Mouse (Mus musculus) T-cell, adult 2 months (primary cell): ENCODE data around the gene Specc1l.

ENCODE experiments used
- DNase-seq: peaks from one replicate; pipeline ENCODE4 v3.0.0; 2022; ENCODE audit warnings: low spot score

Gene Specc1l

GRCm38 (mm10) chr10:75224154-75224553 lies 12.3 kb downstream of the Specc1l start:
- DNase-seq: no peak

DNA sequence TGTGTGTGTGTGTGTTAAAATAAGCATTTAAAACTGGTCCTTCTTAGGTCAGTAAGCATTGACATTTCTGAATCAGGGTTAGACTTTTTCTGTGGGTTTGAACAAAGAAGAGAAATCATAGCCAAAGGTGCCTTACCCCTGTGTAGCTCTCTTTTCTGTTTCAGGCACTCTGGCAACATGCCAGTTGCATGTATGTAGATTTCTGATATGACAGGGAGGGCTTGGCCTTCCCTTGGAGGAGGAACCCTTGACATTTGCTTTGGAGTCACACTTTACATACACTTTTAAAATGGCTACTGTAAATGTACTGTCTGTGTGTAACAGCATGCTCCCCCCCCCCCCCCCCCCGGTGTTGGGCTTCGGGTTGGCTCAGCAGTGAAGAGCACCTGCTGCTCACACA lies 12.8 kb downstream of the Specc1l start:
- DNase-seq: no peak

- no peak for DNase-seq
These were observed 15.5 kb downstream of the Specc1l start for GRCm38 (mm10) chr10:75227381-75227780.

DNA sequence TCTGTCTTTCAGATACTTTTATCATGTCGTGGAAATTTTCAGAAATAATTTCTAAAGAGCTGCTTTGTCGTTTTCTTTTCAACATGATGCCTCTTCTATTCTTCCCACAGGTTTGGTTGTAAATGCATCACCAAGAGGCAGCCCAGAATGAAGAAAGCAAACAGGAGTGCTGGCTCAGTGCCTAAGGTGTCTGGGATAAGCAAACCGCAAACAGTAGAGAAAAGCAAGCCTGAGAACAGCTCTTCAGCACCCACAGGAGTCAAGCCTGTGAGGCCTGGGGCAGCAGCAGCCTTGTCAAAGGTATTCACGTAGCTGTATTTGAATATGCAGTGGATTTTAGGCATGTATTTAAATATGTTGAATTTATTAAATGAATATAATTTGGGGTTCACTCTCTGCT lies 18.7 kb downstream of the Specc1l start:
- no peak for DNase-seq

- no peak for DNase-seq
These were observed 20.0 kb downstream of the Specc1l start for GRCm38 (mm10) chr10:75231876-75232275.

DNA sequence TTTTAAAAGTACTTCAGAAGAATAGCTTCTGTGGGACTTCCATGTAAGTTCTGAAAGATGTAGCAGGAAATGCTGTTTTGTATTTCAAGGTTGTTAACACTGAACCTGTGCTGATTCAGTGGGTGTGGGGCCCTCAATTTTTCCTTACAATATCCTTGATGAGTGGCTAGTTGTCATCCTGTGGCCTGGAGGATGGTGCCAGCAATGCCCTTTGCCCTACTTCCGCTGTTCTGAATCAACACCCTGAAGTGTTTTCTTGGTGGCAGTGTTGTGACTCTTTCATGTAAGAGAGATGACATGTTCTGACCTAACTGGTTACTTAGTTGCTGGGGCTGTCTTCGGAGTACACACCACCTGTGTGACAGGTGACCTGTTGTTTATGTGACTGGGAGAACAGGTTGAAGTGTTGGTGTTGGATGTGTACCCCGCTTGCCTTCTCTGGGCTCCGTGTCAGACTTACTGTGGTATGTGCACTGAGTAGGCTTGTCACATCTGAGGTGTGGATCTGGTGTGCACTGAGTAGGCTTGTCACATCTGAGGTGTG lies 20.8 kb downstream of the Specc1l start:
- no peak for DNase-seq

DNA sequence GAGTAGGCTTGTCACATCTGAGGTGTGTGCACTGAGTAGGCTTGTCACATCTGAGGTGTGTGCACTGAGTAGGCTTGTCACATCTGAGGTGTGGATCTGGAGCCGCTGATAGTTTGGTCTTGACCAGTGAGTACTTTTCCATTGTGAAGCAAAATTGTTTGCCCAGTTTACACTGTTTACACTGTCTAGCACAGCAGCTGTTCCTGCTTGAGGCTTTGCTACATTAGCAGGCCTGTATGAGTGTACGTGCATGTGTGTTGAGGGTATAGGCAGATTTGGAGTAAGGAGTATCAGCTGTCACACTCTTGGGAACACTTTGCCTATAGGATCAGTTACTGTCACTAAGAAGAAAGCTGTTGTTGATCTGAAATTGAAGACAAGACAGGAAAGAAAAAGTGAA lies 21.6 kb downstream of the Specc1l start:
- no peak for DNase-seq

DNA sequence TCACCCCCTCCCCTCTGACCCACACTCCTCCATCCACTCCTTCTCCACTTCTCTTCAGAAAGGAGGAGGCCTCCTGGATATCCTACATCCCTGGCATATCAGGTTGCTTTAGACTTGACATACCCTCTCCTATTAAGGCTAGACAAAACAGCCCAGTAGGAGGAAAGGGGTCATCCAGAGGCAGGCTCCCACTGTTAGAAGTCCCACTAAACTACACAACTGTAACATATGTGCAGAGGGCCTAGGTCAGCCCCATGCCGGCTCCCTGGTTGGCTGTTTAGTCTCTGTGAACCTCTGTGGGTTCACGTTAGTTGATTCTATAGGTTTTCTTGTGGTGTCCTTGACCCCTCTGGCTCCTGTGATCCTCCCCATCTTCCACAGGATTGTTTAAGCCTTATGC lies 23.9 kb downstream of the Specc1l start:
- no peak for DNase-seq

DNA sequence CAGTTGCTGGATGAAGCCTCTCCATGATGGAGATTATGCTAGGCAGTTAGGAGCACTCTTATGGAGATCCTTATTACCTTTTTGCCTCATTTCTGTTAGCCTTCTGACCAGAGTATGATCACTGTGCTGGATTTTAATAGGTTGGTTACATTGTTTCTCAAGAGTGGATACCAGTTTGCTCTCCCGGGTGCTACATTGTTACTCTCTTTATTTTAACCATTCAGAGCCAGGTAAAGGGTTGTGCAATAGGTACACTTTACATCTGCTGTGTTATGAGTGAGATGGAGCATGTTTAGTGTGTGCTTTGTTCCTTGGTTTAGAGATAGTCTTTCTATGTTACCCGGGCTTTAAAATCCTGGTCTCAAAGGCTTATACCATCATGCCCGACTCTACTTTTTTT lies 24.3 kb downstream of the Specc1l start:
- no peak for DNase-seq

DNA sequence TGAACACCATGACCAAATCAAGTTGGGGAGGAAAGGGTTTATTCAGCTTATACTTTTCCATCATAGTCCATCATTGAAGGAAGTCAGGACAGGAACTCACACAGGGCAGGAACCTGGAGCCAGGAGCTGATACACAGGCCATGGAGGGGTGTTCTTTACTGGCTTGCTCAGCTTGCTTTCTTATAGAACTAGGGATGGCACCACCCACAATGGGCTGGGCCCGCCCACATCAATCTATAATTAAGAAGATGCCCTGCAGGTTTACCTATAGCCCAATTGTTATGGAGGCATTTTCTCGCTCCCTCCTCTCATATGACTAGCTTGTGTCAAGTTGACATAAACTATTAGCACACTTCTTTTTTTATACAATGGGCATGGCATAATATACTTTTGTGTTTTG lies 25.3 kb downstream of the Specc1l start:
- no peak for DNase-seq

DNA sequence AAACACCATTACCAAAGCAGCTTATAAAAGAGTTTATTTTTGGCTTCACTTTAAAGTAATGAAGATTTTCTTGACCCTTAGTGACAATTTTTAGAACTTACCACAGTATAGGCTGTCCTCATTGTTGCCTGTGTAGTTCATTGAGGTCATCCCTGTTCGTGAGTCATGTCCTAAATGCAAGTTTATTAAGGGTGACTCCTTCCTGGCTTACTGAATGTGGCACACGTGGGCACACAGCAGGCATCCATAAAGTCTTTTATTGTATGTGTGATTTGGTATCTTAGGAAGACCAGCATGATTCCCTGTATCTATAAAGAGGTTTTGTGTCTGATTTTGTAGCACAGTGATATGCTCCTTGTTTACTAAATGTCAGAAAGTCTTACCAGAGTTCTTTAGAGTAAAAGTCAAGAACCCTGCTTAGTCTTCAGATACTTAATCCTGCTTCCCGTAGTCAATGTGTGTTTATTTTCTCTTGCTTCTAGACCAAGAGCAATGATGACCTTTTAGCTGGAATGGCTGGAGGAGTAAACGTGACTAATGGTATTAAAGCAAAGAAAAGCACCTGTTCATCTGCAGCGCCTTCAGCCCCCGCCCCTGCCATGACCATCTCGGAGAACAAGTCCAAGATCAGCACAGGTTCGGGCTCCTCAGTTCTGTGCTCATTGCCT lies 28.8 kb downstream of the Specc1l start:
- no peak for DNase-seq

- no peak for DNase-seq
These were observed 33.9 kb downstream of the Specc1l start for GRCm38 (mm10) chr10:75245806-75246205.

DNA sequence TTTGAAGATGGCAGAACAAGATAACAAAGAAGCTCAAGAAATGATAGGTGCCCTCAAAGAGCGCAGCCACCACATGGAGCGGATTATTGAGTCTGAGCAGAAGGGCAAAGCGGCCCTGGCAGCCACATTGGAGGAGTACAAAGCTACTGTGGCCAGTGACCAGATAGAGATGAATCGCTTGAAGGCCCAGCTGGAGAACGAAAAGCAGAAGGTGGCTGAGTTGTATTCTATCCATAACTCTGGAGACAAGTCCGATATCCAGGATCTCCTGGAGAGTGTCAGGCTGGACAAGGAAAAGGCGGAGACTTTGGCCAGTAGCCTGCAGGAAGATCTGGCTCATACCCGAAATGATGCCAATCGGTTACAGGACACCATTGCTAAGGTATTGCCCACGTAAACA lies 34.5 kb downstream of the Specc1l start:
- DNase-seq: no peak

DNA sequence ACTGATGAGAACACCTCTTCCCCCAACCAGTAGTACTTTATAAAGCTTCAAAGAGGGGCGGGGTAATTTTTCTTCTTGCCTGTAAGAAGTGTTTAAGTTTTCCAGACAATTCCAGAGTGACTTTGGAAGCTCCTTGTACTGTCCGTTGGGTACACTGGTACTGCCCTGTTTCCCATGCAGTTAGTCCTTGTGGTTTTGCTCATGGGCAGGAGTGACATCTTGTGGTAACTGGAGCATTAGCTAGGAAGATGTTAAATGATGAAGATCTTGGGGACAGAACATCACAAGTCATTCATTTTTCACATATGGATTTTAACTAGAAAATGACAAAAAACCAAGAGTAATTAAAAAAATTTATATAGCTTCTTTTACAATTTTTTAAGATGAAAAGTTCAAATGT lies 39.1 kb downstream of the Specc1l start:
- no peak for DNase-seq

DNA sequence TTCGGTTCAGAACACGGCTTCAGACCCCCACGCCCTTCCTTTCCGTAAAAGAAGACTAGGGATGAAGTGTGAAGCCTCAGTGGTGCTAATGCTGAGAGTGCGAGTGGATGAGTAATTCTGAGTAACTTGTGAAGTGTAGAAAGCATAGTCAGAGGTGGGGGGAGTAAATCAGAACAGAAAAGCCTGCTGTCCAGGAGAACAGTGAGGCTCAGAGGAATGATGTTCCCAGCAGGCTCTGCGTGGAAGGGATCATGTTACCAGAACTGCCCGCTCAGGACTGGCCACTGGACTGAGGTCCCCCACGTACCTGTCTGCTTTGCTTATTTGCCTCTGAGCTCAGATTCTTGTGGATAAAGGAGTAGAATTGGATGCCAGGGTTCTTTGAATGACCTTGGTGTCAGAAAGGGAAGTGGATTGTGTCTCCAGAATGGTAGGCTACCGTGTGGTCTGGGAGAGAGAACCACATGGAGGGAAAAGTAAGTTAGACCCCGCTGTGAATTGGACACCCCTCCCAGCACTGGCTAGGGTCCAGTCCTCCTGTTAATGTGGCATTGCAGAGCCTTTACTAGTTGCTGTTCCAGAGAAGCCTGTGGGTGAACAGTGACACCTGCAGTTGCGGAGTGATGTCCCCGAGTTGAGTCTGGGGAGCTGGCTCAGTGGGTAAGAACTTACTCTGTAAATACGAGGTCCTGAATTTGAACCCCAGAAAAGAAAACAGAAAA lies 40.6 kb downstream of the Specc1l start:
- no peak for DNase-seq

GRCm38 (mm10) chr10:75255091-75255490 lies 43.2 kb downstream of the Specc1l start:
- peak; percentile 22 for DNase-seq

GRCm38 (mm10) chr10:75257401-75257800 lies 45.5 kb downstream of the Specc1l start:
- DNase-seq: no peak

DNA sequence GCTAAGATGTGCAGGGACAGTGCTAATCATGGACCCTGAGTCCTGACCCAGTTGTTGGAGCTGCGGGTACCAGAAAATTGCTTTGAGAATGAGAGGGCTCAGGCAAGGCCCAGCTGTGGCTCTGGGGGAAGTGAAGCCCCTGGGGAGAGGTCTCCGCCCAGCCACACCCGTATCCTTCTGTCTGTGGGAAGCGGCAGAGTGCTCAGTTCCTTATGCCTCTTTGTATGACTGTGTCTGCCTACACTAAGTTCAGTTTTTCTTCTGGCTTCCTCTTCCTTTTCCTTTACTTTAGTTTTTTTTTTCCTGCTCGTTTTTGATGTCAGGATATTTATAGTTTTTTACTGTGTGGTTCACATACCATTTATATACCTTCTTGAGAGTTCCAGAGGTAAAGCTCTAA lies 46.4 kb downstream of the Specc1l start:
- no peak for DNase-seq

- DNase-seq: no peak
These were observed 49.4 kb downstream of the Specc1l start for GRCm38 (mm10) chr10:75261268-75261667.

DNA sequence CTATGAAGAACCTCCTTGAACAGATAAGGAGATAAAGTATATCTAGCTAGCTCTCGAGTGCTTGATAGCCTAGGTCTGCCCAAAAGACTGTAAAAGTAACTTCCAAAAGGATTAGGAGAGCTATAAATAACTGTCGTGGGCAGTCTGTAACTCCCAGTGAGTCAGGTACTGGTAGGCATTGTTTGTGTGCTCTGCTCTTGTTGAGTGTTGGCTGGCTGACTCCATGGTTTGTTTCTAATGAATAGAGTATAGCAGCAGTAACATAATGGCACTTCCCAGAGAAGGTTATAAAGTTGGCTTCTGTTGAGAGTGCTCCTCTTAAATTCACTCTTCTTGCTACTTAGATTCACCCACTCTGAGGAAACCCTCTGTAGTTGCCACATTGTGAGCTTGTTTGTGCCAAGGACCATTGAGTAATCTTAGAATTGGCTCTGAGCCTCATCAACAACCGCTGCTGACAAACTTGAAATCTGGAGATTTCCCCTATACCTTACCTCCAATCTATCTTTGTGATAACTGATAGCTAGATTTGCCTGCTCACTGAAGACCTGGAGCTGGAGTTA lies 53.2 kb downstream of the Specc1l start:
- no peak for DNase-seq

DNA sequence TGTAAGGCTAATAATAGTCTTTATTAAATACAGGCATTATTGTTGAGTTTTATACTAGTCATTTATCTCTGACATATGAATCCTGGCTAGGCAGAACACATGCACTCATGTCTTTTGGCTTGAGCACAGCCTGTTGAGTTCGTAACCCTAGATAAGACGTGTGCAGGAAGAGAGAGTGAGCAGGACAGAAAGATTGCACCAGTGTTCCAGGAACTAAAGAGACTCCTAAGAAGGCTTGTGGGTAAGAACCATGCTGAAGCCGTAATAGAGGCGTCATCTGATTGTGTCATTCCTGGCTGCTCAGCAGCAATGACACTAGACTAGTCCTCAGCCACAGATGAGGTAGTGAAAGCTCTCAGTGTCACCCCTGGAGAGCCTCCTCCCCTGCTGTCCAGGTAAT lies 61.1 kb downstream of the Specc1l start:
- no peak for DNase-seq

DNA sequence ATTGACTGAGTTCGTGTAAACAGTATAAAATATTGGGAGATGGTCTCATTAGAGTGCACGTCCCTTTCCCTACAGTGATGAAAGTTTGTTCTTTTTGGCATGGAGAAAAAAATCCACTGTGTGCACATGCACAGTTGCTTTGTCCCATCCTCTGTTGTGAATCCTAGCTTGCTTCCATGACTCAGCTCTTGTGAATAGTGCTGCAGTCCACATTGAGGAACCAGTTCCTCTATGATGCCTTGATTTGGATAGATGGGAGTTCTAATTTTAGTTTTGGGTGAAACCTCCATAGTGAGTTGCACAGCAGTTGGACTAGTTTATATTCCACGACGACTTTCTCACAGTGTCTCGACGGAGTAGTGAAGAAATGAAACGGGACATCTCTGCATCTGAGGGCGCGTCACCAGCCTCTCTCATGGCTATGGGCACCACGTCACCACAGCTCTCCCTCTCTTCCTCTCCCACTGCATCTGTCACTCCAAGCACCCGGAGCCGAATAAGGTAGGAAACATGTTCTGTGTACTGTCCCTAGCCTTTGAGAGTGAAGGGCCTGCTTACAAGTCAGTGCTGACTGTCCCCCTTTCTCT lies 64.6 kb downstream of the Specc1l start:
- DNase-seq: no peak

DNA sequence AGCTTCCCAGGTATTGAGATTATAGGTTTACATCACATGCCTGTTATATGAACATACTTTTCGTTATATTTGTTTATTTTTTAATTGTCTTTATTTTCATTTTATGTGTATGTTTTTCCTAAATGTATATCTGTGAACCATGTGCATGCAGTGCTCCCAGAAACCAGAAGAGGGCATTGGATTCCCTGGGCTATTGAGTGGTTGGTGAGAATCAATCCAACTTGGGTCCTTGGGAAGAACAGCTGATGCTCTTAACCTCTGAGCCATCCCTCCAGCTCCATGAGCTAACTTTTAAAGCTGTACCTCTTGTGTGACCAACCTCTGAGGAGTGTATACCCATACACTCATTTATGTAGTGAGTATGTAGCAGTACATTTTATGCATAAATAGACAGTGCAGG lies 65.6 kb downstream of the Specc1l start:
- peak; percentile 24 for DNase-seq
